In the genomic region with DNA sequence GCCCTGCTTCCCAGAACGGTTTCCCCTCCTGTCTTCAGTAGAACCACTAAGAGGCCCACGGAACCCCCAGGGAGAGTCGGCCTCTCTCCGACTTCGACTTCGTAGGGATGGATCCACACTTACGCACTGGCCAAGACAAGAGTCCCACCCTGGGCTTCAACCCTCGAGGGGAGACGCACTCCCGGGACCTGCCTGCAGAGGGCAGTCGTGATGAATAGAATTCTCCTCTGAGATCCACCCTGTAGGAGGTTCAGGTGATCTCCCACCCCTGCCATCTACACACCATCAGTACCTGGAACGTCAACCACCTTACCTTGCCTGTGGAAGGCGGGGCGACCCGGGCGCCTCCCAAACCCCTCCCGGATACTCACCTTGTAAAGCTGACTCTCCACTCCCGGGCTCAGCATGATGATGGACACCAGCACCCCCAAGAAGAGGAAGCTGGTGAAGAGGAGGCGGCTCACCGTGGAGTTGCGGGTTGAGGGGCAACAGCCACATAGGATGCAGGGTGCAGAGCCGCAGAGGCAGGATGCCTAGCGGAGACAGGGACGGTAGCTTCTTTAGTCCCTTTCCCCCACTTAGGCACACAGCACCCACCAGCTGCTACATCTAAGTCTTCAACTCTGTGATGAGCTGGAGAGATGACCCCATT, we compare ENCODE assay signal across 8 mouse cellular contexts. TPM values are rescaled to one million over a fixed set of nuclear protein-coding genes. Genes with fewer than 3 reads are reported as not detected.
A peak's percentile ranks its signal among the peaks of the same experiment; 100 is the strongest.
DNase-seq lines count a peak whose midpoint lies in the region; ATAC-seq lines count a peak whose summit lies in the region.

No protein-coding gene starts in this region.

- H3K4me1 ChIP-seq in forebrain, embryonic 14.5 days (ENCODE audit: control insufficient read depth, insufficient read depth, low read length): 0 out of 2 replicates have a peak, but pooled peaks cover 4% of the 10 kb centered on the region
- peaks cover 29% of the 10 kb centered on the region for H3K4me1 ChIP-seq in hindbrain, embryonic 12.5 days
- H3K4me1 ChIP-seq in midbrain, embryonic 11.5 days (ENCODE audit: control insufficient read depth, insufficient read depth, low read length): peaks cover 9% of the 10 kb centered on the region

- H3K27me3 ChIP-seq in forebrain, embryonic 14.5 days (replicated peaks; ENCODE audit: control insufficient read depth, insufficient read depth, low read length): no peaks in the 10 kb centered on the region
- no peaks in the 10 kb centered on the region for H3K27me3 ChIP-seq in hindbrain, embryonic 12.5 days
- no peaks in the 10 kb centered on the region for H3K27me3 ChIP-seq in midbrain, embryonic 11.5 days (ENCODE audit: control insufficient read depth, insufficient read depth, low read length)

- intact Hi-C loops in heart, postnatal 25 days (cut with DNase I): loop anchor here (1.0 kb wide), 1 partner anchor 27 kb away; no protein-coding TSS in a partner anchor

- DNase-seq in heart, adult 18-20 months: peak; percentile 28 to 85
- DNase-seq in heart, postnatal 25 days (ENCODE audit: low spot score): no peak
- peak; percentile 48 for DNase-seq in c-Kit-positive CD71-positive TER-119-positive erythroid progenitor cells, embryonic 14.5 days (ENCODE audit: low spot score)
- peak; percentile 69 for DNase-seq in forebrain, embryonic 14.5 days (ENCODE audit: low spot score)
- DNase-seq in left cerebral cortex, adult 11 months (ENCODE audit: low spot score): peak; percentile 25
- DNase-seq in midbrain, embryonic 11.5 days (ENCODE audit: low spot score, missing footprints): peak; percentile 99
- DNase-seq in spleen, postnatal 14 days (ENCODE audit: low spot score in 2 of 2): peak; percentile 53 to 67

- 28% methylated on average over 24 of the region's 24 CpGs for WGBS in forebrain, embryonic 14.5 days
- WGBS in hindbrain, embryonic 12.5 days: 21% methylated on average over 24 of the region's 24 CpGs
- WGBS in midbrain, embryonic 11.5 days: 25% methylated on average over 24 of the region's 24 CpGs

- H3K36me3 ChIP-seq in forebrain, embryonic 14.5 days (ENCODE audit: control insufficient read depth, insufficient read depth, low read length): peaks cover 48% of the 10 kb centered on the region
- peaks cover 31% of the 10 kb centered on the region for H3K36me3 ChIP-seq in hindbrain, embryonic 12.5 days
- peaks cover 3% of the 10 kb centered on the region for H3K36me3 ChIP-seq in midbrain, embryonic 11.5 days (ENCODE audit: control insufficient read depth, insufficient read depth, low read length)

- H3K9me3 ChIP-seq in forebrain, embryonic 14.5 days (replicated peaks; ENCODE audit: control insufficient read depth, low read length): no peaks in the 10 kb centered on the region
- no peaks in the 10 kb centered on the region for H3K9me3 ChIP-seq in hindbrain, embryonic 12.5 days (replicated peaks)
- H3K9me3 ChIP-seq in midbrain, embryonic 11.5 days (ENCODE audit: control insufficient read depth, low read length): no peaks in the 10 kb centered on the region

- H3K4me2 ChIP-seq in forebrain, embryonic 14.5 days (ENCODE audit: low read length): no peak overlapping the region
- H3K4me2 ChIP-seq in hindbrain, embryonic 12.5 days (replicated peaks): peak overlapping the region; percentile 13; the same call in 1 of the 2 replicates
- H3K4me2 ChIP-seq in midbrain, embryonic 11.5 days: no peak overlapping the region

- no peak overlapping the region for H3K27ac ChIP-seq in forebrain, embryonic 14.5 days (ENCODE audit: low read depth, low read length)
- H3K27ac ChIP-seq in hindbrain, embryonic 12.5 days: no peak overlapping the region
- no peak overlapping the region for H3K27ac ChIP-seq in midbrain, embryonic 11.5 days (ENCODE audit: low read depth, low read length)

- no peak overlapping the region for H3K9ac ChIP-seq in forebrain, embryonic 14.5 days (ENCODE audit: low read length)
- 0 out of 2 replicates have a peak overlapping the region, but pooled peaks have one; percentile 32 for H3K9ac ChIP-seq in hindbrain, embryonic 12.5 days
- H3K9ac ChIP-seq in midbrain, embryonic 11.5 days (ENCODE audit: low read length): no peak overlapping the region; the same call in 1 of the 2 replicates

- H3K4me3 ChIP-seq in forebrain, embryonic 14.5 days (ENCODE audit: low read depth, low read length): no peak overlapping the region
- H3K4me3 ChIP-seq in hindbrain, embryonic 12.5 days: no peak overlapping the region
- no peak overlapping the region for H3K4me3 ChIP-seq in midbrain, embryonic 11.5 days (ENCODE audit: low read depth, low read length)

- ATAC-seq in forebrain, embryonic 14.5 days: peak; percentile 34; the same call in 1 of the 2 replicates
- peak; percentile 39; the same call in 1 of the 2 replicates for ATAC-seq in hindbrain, embryonic 12.5 days (ENCODE audit: low FRiP score)
- peak; percentile 61 for ATAC-seq in midbrain, embryonic 11.5 days (ENCODE audit: low FRiP score)

RNA-seq across cellular contexts. Expression of a gene that starts 14.2 kb away (rescaled TPM):
- 1 to 10 TPM; 2.0 to 2.2 TPM for total RNA-seq in heart, adult 18-20 months (2021)
- total RNA-seq in heart, postnatal 25 days (2021): 1 to 10 TPM; 2.2 to 3.0 TPM
- 79.1 and 93.9 TPM in 2 replicates for polyA plus RNA-seq in forebrain, embryonic 14.5 days (2014; fragmentation: Nextera tagmentation; extraction: Ambion mirVana)
- polyA plus RNA-seq in hindbrain, embryonic 12.5 days (2016; fragmentation: Nextera tagmentation; extraction: Ambion mirVana): 85.2 and 85.3 TPM in 2 replicates
- polyA plus RNA-seq in midbrain, embryonic 11.5 days (2014; fragmentation: Nextera tagmentation; extraction: Ambion mirVana): 44.0 and 50.9 TPM in 2 replicates

RNA-seq across cellular contexts. Expression of a gene that starts 42.6 kb away (rescaled TPM):
- total RNA-seq in heart, adult 18-20 months (2021): not detected
- total RNA-seq in heart, postnatal 25 days (2021): not detected
- 0.11 and 0.89 TPM in 2 replicates for polyA plus RNA-seq in forebrain, embryonic 14.5 days (2014; fragmentation: Nextera tagmentation; extraction: Ambion mirVana)
- 1.1 and 1.4 TPM in 2 replicates for polyA plus RNA-seq in hindbrain, embryonic 12.5 days (2016; fragmentation: Nextera tagmentation; extraction: Ambion mirVana)
- polyA plus RNA-seq in midbrain, embryonic 11.5 days (2014; fragmentation: Nextera tagmentation; extraction: Ambion mirVana): not detected in 2 replicates

RNA-seq across cellular contexts. Expression of a gene that starts 43.6 kb away (rescaled TPM):
- 1,000 to 10,000 TPM; 5,802 to 6,041 TPM for total RNA-seq in heart, adult 18-20 months (2021)
- 1,000 to 10,000 TPM; 5,192 to 5,215 TPM for total RNA-seq in heart, postnatal 25 days (2021)
- polyA plus RNA-seq in forebrain, embryonic 14.5 days (2014; fragmentation: Nextera tagmentation; extraction: Ambion mirVana): 107 and 121 TPM in 2 replicates
- polyA plus RNA-seq in hindbrain, embryonic 12.5 days (2016; fragmentation: Nextera tagmentation; extraction: Ambion mirVana): 44.2 and 46.0 TPM in 2 replicates
- polyA plus RNA-seq in midbrain, embryonic 11.5 days (2014; fragmentation: Nextera tagmentation; extraction: Ambion mirVana): 16.7 and 18.6 TPM in 2 replicates

RNA-seq across cellular contexts. Expression of a gene that starts 43.6 kb away (rescaled TPM):
- total RNA-seq in heart, adult 18-20 months (2021): not detected
- under 1 TPM in 1 of 2 experiments, not detected in 1; 0.75 TPM for total RNA-seq in heart, postnatal 25 days (2021)
- 0.63 and 0.80 TPM in 2 replicates for polyA plus RNA-seq in forebrain, embryonic 14.5 days (2014; fragmentation: Nextera tagmentation; extraction: Ambion mirVana)
- 0.46 TPM in 1 of 2 replicates, not detected in the other for polyA plus RNA-seq in hindbrain, embryonic 12.5 days (2016; fragmentation: Nextera tagmentation; extraction: Ambion mirVana)
- polyA plus RNA-seq in midbrain, embryonic 11.5 days (2014; fragmentation: Nextera tagmentation; extraction: Ambion mirVana): not detected in 2 replicates
